Mouse (Mus musculus): ENCODE measurements at regions not wholly inside any gene's neighbourhood (a gene's known extent, or its start where the extent isn't known, plus 50 kb on each side); places are given as distances from the start of the nearest gene placed in this dataset.

DNA sequence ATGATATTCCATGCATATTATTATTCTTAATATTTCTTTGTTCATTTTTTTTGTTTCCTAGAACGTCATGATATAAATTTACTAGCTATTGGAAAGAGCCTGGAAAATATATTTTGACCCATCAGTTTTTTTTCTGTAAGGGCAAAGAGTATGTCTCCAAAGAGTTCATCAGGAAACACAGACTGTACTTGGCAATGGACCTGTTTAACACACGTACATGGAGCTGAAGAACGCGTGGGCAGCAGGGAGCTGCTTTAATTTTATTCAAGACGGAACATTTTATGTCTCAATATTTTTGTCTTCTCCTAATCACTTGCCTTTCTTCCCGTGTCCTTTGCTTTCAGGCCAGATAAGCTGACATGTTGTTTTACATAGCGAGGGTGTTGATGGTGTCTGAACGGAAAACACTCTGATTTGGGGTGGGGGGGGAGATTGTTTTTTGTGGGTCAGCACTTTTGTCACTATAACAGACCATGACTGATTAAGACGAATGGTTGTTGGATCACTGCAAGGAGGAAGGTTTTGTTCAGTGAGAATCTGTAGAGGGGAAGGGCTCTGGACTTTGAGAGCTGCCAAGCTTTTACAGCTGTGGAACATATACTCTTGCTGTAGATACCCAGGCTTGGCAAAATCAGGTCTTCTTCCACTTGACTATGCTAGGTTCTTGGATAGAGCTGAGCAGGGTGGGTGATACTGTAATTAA lies 176.2 kb upstream of the Mocs2 start:
- TF ChIP-seq CTCF (IDR thresholded peaks at IDR 0.05; ENCODE audit: low read depth) (no peak), EP300 (optimal IDR thresholded peaks at IDR 0.05) (no peak)
